Mouse (Mus musculus) forebrain, postnatal 0 days (tissue): Measurements from ENCODE around the gene Irf2. TPM values are rescaled to one million over a fixed set of nuclear protein-coding genes. Genes with fewer than 3 reads are reported as not detected.

ENCODE experiments used
- ATAC-seq: fragments of 200-750 bp; cut with Nextera tagmentation; 2 replicates; pipeline ENCODE4 v1.8.0; 2017; ENCODE audit warnings: mild to moderate bottlenecking, moderate library complexity
- DNase-seq: peaks from one replicate; pipeline ENCODE4 v3.0.0-alpha.2; 2015
- H3K27ac ChIP-seq: fragments of 300-500 bp; sonication (generic); 2 replicates; pipeline ENCODE4 v1.5.1; 2014; ENCODE audit warnings: low read depth, mild to moderate bottlenecking, antibody characterized with exemption, low read length, moderate library complexity, mixed read lengths
- H3K27me3 ChIP-seq: fragments of 300-500 bp; sonication (generic); 2 replicates; pipeline ENCODE4 v1.6.1; 2014; ENCODE audit warnings: mild to moderate bottlenecking, low read length, mixed read lengths; ENCODE audit not compliant: insufficient read depth
- H3K36me3 ChIP-seq: fragments of 300-500 bp; sonication (generic); 2 replicates; pipeline ENCODE4 v1.6.1; 2014; ENCODE audit warnings: mild to moderate bottlenecking, moderate library complexity; ENCODE audit not compliant: insufficient read depth
- H3K4me1 ChIP-seq: fragments of 300-500 bp; sonication (generic); 2 replicates; pipeline ENCODE4 v1.6.1; 2014; ENCODE audit warnings: antibody characterized with exemption; ENCODE audit not compliant: insufficient read depth
- H3K4me2 ChIP-seq: fragments of 300-500 bp; sonication (generic); 2 replicates; pipeline ENCODE4 v1.6.1; 2014; ENCODE audit warnings: low read depth, mild to moderate bottlenecking, moderate library complexity
- H3K4me3 ChIP-seq: fragments of 300-500 bp; sonication (generic); 2 replicates; pipeline ENCODE4 v1.5.1; 2014; ENCODE audit warnings: low read depth, low read length, mixed read lengths
- H3K9ac ChIP-seq: fragments of 300-500 bp; sonication (generic); 2 replicates; pipeline ENCODE4 v1.6.1; 2014; ENCODE audit warnings: mild to moderate bottlenecking
- H3K9me3 ChIP-seq: fragments of 300-500 bp; sonication (generic); 2 replicates; pipeline ENCODE4 v1.6.1; 2016; ENCODE audit warnings: low read length
- CTCF ChIP-seq: sonication (generic); IDR thresholded peaks from 2 replicates; pipeline ENCODE4 v1.5.1; 2016; ENCODE audit warnings: antibody characterized with exemption, control low read depth, low read depth
- WGBS: fragments of 180-500 bp; shearing (Covaris S2); extraction: QIAGEN DNeasy Blood & Tissue Kit; methylation state at CpG from one replicate; pipeline ENCODE4 v1.1.7; 2014; 5-methylcytosine and 5-hydroxymethylcytosine counted together
- polyA plus RNA-seq: library from polyadenylated mRNA; unstranded; fragments of >200 nt; fragmentation: Nextera tagmentation; extraction: Ambion mirVana; gene quantifications from 2 replicates; pipeline ENCODE4 v1.2.1, GENCODE M21; 2015
- total RNA-seq: library from RNA; depleted of rRNA; stranded (reverse); fragments of >200 nt; gene quantifications from 2 replicates; pipeline ENCODE4 v1.2.3, GENCODE M21; 2014

Gene Irf2
- total and polyA plus RNA-seq, 2 experiments from 2014 or later, result 3.0 to 9.1 TPM

GRCm38 (mm10) chr8:46698162-46698561 lies 41.4 kb upstream of the Irf2 start:
- Histone ChIP-seq H3K9me3 (no peaks in the 10 kb centered on the region), H3K27ac (no peak overlapping the region), H3K36me3 (no peaks in the 10 kb centered on the region), H3K9ac (no peak overlapping the region), H3K4me2 (no peak overlapping the region), H3K4me1 (no peaks in the 10 kb centered on the region; the same call in 1 of the 2 replicates), H3K27me3 (no peaks in the 10 kb centered on the region), H3K4me3 (no peak overlapping the region)
- 93% methylated on average over 5 of the region's 5 CpGs for WGBS
- TF ChIP-seq CTCF, result no peak
- DNase-seq (no peak), ATAC-seq (no peak)

GRCm38 (mm10) chr8:46705145-46705544 lies 34.4 kb upstream of the Irf2 start:
- 92% methylated on average over 2 of the region's 2 CpGs for WGBS
- Histone ChIP-seq H3K4me1 (no peaks in the 10 kb centered on the region), H3K36me3 (no peaks in the 10 kb centered on the region), H3K27ac (no peak overlapping the region), H3K4me2 (no peak overlapping the region), H3K9ac (no peak overlapping the region), H3K27me3 (no peaks in the 10 kb centered on the region), H3K9me3 (no peaks in the 10 kb centered on the region), H3K4me3 (no peak overlapping the region)
- no peak for ATAC-seq
- no peak for TF ChIP-seq CTCF
- no peak for DNase-seq

- no peak for TF ChIP-seq CTCF
- 36% methylated on average over 5 of the region's 5 CpGs for WGBS
- no peak for ATAC-seq
These were observed 32.8 kb upstream of the Irf2 start for GRCm38 (mm10) chr8:46706730-46707129.

GRCm38 (mm10) chr8:46709302-46709701 lies 30.2 kb upstream of the Irf2 start:
- DNase-seq (no peak), ATAC-seq (no peak)
- H3K4me3 ChIP-seq, result no peak overlapping the region
- no peaks in the 10 kb centered on the region for H3K36me3 ChIP-seq
- WGBS, result 90% methylated on average over 4 of the region's 4 CpGs
- TF ChIP-seq CTCF, result no peak
- no peak overlapping the region for H3K4me2 ChIP-seq
- no peaks in the 10 kb centered on the region for H3K9me3 ChIP-seq
- H3K9ac ChIP-seq, result no peak overlapping the region
- no peak overlapping the region for H3K27ac ChIP-seq
- no peaks in the 10 kb centered on the region for H3K4me1 ChIP-seq
- no peaks in the 10 kb centered on the region for H3K27me3 ChIP-seq

More at GRCm38 (mm10) chr8:46706730-46707129, 32.8 kb upstream of the Irf2 start:
- no peak overlapping the region for H3K27ac ChIP-seq
- H3K9ac ChIP-seq, result no peak overlapping the region
- H3K4me1 ChIP-seq, result no peaks in the 10 kb centered on the region
- H3K27me3 ChIP-seq, result no peaks in the 10 kb centered on the region
- no peak overlapping the region for H3K4me3 ChIP-seq
- no peak for DNase-seq
- no peak overlapping the region for H3K4me2 ChIP-seq
- no peaks in the 10 kb centered on the region for H3K9me3 ChIP-seq
- no peaks in the 10 kb centered on the region for H3K36me3 ChIP-seq

- H3K4me3 ChIP-seq, result no peak overlapping the region
- no peak overlapping the region for H3K27ac ChIP-seq
- H3K4me2 ChIP-seq, result no peak overlapping the region
- no peaks in the 10 kb centered on the region for H3K27me3 ChIP-seq
- H3K36me3 ChIP-seq, result no peaks in the 10 kb centered on the region
- no peaks in the 10 kb centered on the region for H3K9me3 ChIP-seq
- no peaks in the 10 kb centered on the region for H3K4me1 ChIP-seq
- TF ChIP-seq CTCF, result no peak
- ATAC-seq, result no peak
- 82% methylated on average over 8 of the region's 8 CpGs for WGBS
- no peak for DNase-seq
- no peak overlapping the region for H3K9ac ChIP-seq
These were observed 29.2 kb upstream of the Irf2 start for GRCm38 (mm10) chr8:46710289-46710688.

- 72% methylated on average over 2 of the region's 2 CpGs for WGBS
- H3K27me3 ChIP-seq, result no peaks in the 10 kb centered on the region
- H3K4me1 ChIP-seq, result no peaks in the 10 kb centered on the region
- DNase-seq (no peak), ATAC-seq (no peak)
- H3K27ac ChIP-seq, result no peak overlapping the region
- TF ChIP-seq CTCF, result no peak
- H3K9me3 ChIP-seq, result no peaks in the 10 kb centered on the region
- H3K4me3 ChIP-seq, result no peak overlapping the region
- H3K9ac ChIP-seq, result no peak overlapping the region
- no peak overlapping the region for H3K4me2 ChIP-seq
- no peaks in the 10 kb centered on the region for H3K36me3 ChIP-seq
These were observed 28.0 kb upstream of the Irf2 start for GRCm38 (mm10) chr8:46711496-46711895.

GRCm38 (mm10) chr8:46713178-46713577 lies 26.4 kb upstream of the Irf2 start:
- 96% methylated on average over 11 of the region's 11 CpGs for WGBS
- Histone ChIP-seq H3K4me3 (no peak overlapping the region), H3K27me3 (no peaks in the 10 kb centered on the region), H3K27ac (no peak overlapping the region), H3K9me3 (no peaks in the 10 kb centered on the region), H3K4me1 (no peaks in the 10 kb centered on the region), H3K36me3 (no peaks in the 10 kb centered on the region), H3K4me2 (no peak overlapping the region), H3K9ac (no peak overlapping the region)
- DNase-seq (no peak), ATAC-seq (no peak)
- no peak for TF ChIP-seq CTCF

- TF ChIP-seq CTCF, result no peak
These were observed 25.7 kb upstream of the Irf2 start for GRCm38 (mm10) chr8:46713844-46714243.

More at GRCm38 (mm10) chr8:46713844-46714243, 25.7 kb upstream of the Irf2 start:
- ATAC-seq, result no peak
- no peak overlapping the region for H3K4me3 ChIP-seq
- no peaks in the 10 kb centered on the region for H3K27me3 ChIP-seq
- no peaks in the 10 kb centered on the region for H3K36me3 ChIP-seq
- no peak overlapping the region for H3K27ac ChIP-seq
- H3K4me2 ChIP-seq, result no peak overlapping the region
- DNase-seq, result no peak
- 63% methylated on average over 6 of the region's 6 CpGs for WGBS
- no peak overlapping the region for H3K9ac ChIP-seq
- no peaks in the 10 kb centered on the region for H3K9me3 ChIP-seq
- H3K4me1 ChIP-seq, result no peaks in the 10 kb centered on the region
